Mouse (Mus musculus) E14TG2a.4 (cell line): ENCODE measurements at regions not wholly inside any gene's neighbourhood (a gene's known extent, or its start where the extent isn't known, plus 50 kb on each side); places are given as distances from the start of the nearest gene placed in this dataset.

Experiments
- CTCF ChIP-seq: conservative IDR thresholded peaks from 2 replicates; pipeline ENCODE4 v1.5.1; 2014; ENCODE audit warnings: low read length
- NANOG ChIP-seq: IDR thresholded peaks from 2 replicates; pipeline ENCODE4 v1.6.1; 2014; ENCODE audit warnings: borderline replicate concordance, low read length, mixed read lengths
- POU5F1 ChIP-seq: IDR thresholded peaks from 2 replicates; pipeline ENCODE4 v1.6.1; 2014; ENCODE audit warnings: low read length, borderline replicate concordance

DNA sequence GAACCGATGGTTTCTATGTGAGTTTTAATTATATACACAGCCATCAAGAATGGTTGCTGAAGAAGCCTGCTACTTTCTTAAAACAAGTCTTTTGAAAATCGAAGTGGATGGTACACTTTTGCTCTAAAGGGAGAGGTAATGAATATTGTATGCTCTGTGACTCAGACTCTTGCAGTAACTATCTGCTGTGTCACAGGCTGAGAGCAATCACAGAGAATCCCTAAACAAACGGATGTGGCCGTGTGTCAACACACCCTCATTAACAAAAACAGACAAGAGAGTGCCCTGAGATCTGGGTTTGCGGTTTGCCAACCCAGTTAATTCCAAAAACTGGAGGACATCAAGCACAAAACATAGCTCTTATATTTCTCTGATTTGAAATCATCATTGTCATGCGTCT, 292.1 kb upstream of the Mmadhc start:
- TF ChIP-seq CTCF, result no peak
- TF ChIP-seq NANOG, result no peak
- TF ChIP-seq POU5F1, result no peak
